Mouse (Mus musculus): ENCODE measurements around the gene Crym. TPM values are rescaled to one million over a fixed set of nuclear protein-coding genes. Genes with fewer than 3 reads are reported as not detected.

Crym gene
- polyA plus RNA-seq, 1 experiment from 2014 or later, result 1.7 TPM

DNA sequence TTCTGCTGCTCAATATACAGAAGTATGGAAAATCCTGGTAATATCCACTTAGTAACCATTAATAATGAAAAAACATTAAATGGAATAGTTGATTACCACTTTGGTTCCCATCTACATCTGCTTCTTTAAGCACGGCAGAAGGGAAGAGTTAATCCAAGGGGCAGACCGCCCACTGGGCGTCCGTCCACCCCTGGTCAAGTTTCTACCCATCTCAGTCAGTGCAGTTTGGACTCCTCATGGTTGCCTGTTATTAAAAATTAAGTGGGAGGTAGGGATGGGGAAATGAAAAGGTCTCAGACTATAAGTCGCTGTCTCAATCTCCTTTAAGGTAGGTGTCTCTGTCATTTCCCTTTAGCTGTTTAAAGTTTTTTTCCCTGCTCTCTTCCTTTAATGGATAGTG lies 13.0 kb downstream of the Crym start:
- peaks cover 7% of the 10 kb centered on the region for H3K4me1 ChIP-seq (replicated peaks)
- no peak for ATAC-seq (replicated peaks; ENCODE audit: insufficient number of reproducible peaks, insufficient read depth, low FRiP score, low read depth)
- H3K4me3 ChIP-seq, result no peak overlapping the region
- no peak overlapping the region for H3K27ac ChIP-seq
- no peaks in the 10 kb centered on the region for H3K36me3 ChIP-seq
- no peak overlapping the region for H3K9ac ChIP-seq
- no peaks in the 10 kb centered on the region for H3K27me3 ChIP-seq
- WGBS, result 88% methylated on average over 5 of the region's 5 CpGs
- H3K4me2 ChIP-seq, result no peak overlapping the region
- H3K9me3 ChIP-seq (replicated peaks), result no peaks in the 10 kb centered on the region

DNA sequence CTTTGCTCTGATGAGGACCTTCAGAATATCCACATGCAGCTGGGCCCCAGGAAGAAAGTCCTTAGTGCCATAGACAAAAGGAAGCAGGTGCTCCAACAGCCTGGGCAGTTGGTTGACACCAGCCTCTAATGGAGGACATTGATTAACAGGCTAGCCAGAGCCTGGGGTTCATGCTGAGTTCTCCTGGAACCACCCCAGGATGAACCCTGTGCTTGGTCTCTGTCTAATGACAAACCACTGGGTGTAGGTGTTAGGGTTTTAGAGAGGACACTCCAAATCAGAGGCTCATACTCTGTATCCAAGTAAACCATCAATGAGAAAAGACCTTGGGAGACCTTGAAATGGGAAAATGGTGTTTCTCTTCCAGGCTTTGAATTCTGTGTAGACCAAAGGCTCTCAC lies 19.0 kb downstream of the Crym start:
- Histone ChIP-seq H3K4me3 (no peak overlapping the region), H3K9ac (no peak overlapping the region), H3K27ac (no peak overlapping the region), H3K4me1 (replicated peaks) (no peaks in the 10 kb centered on the region), H3K4me2 (no peak overlapping the region), H3K36me3 (no peaks in the 10 kb centered on the region), H3K9me3 (replicated peaks) (no peaks in the 10 kb centered on the region), H3K27me3 (no peaks in the 10 kb centered on the region)
- no peak for ATAC-seq (replicated peaks; ENCODE audit: insufficient number of reproducible peaks, insufficient read depth, low FRiP score, low read depth)

- no peaks in the 10 kb centered on the region for H3K36me3 ChIP-seq
- no peak for ATAC-seq (replicated peaks; ENCODE audit: insufficient number of reproducible peaks, insufficient read depth, low FRiP score, low read depth)
- no peaks in the 10 kb centered on the region for H3K27me3 ChIP-seq
- no peak overlapping the region for H3K4me3 ChIP-seq
- WGBS, result 86% methylated on average over 4 of the region's 4 CpGs
- H3K27ac ChIP-seq, result no peak overlapping the region
- no peaks in the 10 kb centered on the region for H3K4me1 ChIP-seq (replicated peaks)
- no peak overlapping the region for H3K9ac ChIP-seq
- no peak overlapping the region for H3K4me2 ChIP-seq
- no peaks in the 10 kb centered on the region for H3K9me3 ChIP-seq (replicated peaks)
Observed at GRCm38 (mm10) chr7:120181401-120182230, 20.3 kb downstream of the Crym start.

DNA sequence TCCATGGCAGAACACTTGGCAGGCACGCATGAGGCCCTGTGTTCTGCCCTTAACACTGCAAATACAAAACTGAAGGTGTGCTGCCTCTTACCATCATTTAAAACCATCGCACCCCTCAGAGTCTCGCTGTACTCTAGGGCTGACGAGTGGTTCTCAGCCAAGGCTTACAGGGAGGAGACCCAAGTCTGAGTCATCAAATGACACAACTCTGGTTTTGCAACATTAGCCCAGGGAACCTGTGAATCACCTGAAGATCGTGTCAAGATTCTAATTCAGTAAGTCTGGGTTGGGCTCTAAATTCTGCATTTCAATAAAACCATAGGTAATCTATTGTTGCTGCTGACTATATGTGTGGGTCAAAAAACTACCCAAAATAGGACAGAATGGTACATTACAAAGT lies 21.4 kb downstream of the Crym start:
- no peaks in the 10 kb centered on the region for H3K27me3 ChIP-seq
- 74% methylated on average over 5 of the region's 5 CpGs for WGBS
- ATAC-seq (replicated peaks; ENCODE audit: insufficient number of reproducible peaks, insufficient read depth, low FRiP score, low read depth), result no peak
- H3K4me2 ChIP-seq, result no peak overlapping the region
- H3K9me3 ChIP-seq (replicated peaks), result no peaks in the 10 kb centered on the region
- no peak overlapping the region for H3K9ac ChIP-seq
- no peak overlapping the region for H3K27ac ChIP-seq
- no peaks in the 10 kb centered on the region for H3K4me1 ChIP-seq (replicated peaks)
- no peak overlapping the region for H3K4me3 ChIP-seq
- no peaks in the 10 kb centered on the region for H3K36me3 ChIP-seq

DNA sequence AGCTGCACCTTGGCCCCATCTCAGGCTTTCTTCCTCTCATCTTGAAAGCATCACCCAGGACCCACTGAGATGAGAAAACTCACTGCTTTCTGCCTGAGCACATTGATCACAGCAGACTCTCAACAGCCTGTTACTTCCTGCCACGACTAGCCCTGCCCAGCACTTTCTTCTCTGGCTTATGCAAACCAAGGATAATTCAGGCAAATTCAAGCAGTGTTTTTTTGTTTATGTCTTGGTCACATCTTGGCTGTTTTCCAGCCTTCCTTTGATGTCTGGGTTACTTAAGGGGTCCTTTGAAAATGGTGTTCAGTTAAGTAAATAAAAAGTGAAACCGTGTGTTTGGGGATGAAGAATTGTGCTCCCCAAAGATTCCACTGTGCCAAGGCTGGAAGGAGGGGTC lies 23.0 kb downstream of the Crym start:
- WGBS, result 23% methylated on average over 2 of the region's 2 CpGs

GRCm38 (mm10) chr7:120177611-120178010 lies 24.3 kb downstream of the Crym start:
- Histone ChIP-seq H3K36me3 (no peaks in the 10 kb centered on the region), H3K27ac (no peak overlapping the region), H3K9me3 (replicated peaks) (no peaks in the 10 kb centered on the region), H3K9ac (no peak overlapping the region), H3K4me1 (replicated peaks) (no peaks in the 10 kb centered on the region), H3K27me3 (no peaks in the 10 kb centered on the region), H3K4me3 (no peak overlapping the region), H3K4me2 (no peak overlapping the region)
- WGBS, result 79% methylated on average over 3 of the region's 3 CpGs
- ATAC-seq (replicated peaks; ENCODE audit: insufficient number of reproducible peaks, insufficient read depth, low FRiP score, low read depth), result no peak

More for the DNA sequence above, 23.0 kb downstream of the Crym start:
- ATAC-seq (replicated peaks; ENCODE audit: insufficient number of reproducible peaks, insufficient read depth, low FRiP score, low read depth), result no peak
- Histone ChIP-seq H3K36me3 (no peaks in the 10 kb centered on the region), H3K27me3 (no peaks in the 10 kb centered on the region), H3K9me3 (replicated peaks) (no peaks in the 10 kb centered on the region), H3K9ac (no peak overlapping the region), H3K4me3 (no peak overlapping the region), H3K4me2 (no peak overlapping the region), H3K27ac (no peak overlapping the region), H3K4me1 (replicated peaks) (no peaks in the 10 kb centered on the region)

DNA sequence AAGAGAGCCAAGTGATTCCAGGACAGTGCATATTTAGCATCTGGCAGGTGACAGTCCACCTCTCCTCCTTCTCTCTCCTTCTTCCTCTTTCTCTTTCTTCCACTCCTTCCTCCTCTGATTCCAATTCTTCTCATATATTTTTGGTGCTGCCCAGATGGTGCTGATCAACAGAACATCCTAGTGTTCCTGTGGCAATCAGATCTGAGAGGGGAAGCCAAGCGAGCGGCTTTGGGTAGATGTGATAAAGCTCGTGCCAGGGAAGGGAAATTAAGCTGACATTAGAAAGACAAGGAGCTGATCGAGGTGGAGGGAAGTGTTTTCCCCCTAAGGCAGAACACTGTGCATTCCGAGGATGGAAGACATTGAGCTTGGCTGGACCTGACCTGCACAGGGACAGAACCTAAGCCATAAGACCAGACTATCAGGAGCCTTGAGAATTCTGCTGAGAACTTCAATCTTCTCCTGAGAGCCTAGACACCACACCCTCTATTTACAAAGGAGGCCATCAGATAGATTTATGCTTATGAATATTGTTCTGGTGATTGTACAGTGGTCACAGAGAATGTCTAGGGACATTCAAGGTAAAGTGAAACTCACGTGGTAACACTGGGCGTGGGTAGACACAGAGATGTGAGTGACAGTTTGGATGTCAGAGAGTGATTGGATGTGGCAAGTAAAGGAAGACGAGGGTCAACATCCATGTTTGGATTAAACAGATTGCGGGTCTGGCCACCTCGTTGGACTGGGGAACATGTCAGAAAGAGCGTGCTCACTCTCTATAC lies 27.0 kb downstream of the Crym start:
- H3K9me3 ChIP-seq (replicated peaks), result no peaks in the 10 kb centered on the region
- no peaks in the 10 kb centered on the region for H3K36me3 ChIP-seq
- no peaks in the 10 kb centered on the region for H3K4me1 ChIP-seq (replicated peaks)
- H3K27ac ChIP-seq, result no peak overlapping the region
- no peak overlapping the region for H3K4me2 ChIP-seq
- no peak overlapping the region for H3K4me3 ChIP-seq
- H3K9ac ChIP-seq, result no peak overlapping the region
- H3K27me3 ChIP-seq, result no peaks in the 10 kb centered on the region
- no peak for ATAC-seq (replicated peaks; ENCODE audit: insufficient number of reproducible peaks, insufficient read depth, low FRiP score, low read depth)
- WGBS, result 75% methylated on average over 11 of the region's 11 CpGs

DNA sequence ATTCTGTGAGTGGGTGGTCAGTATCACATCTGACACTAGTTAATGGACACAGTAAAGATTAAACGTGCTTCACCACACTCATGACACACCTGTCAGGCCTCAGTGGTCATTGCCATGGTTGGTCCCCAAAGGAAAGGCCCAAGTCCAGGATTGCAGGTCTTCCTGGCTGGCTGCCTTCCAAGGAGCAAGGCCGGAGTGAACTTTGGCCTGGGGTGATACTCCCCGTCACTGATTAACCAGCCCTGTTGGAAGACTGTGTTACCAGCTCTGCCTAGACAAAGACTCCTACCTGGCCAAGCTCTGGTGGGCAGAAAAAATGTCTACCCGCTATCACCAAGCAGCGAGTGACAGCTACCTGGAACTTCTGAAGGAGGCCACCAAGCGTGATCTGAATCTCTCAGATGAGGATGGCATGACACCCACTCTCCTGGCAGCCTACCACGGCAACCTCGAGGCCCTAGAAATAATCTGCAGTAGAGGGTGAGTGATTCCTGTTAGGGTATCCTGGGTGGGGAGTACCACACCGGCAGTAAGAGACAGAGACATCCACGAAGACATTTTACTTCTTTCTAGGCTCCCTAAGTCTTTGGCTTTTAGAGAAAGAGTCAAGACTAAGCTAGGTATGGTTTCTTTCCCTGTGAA lies 28.2 kb downstream of the Crym start, which contains the start of gene Anks4b:
Gene Anks4b, plus strand, starts transcription at position 256 of the 642 bp plus-strand sequence.
- no peaks in the 10 kb centered on the region for H3K9me3 ChIP-seq (replicated peaks)

GRCm38 (mm10) chr7:120172188-120172700 lies 29.7 kb downstream of the Crym start:
- no peak overlapping the region for H3K27ac ChIP-seq
- ATAC-seq (replicated peaks; ENCODE audit: insufficient number of reproducible peaks, insufficient read depth, low FRiP score, low read depth), result no peak
- H3K4me1 ChIP-seq (replicated peaks), result no peaks in the 10 kb centered on the region
- H3K36me3 ChIP-seq, result no peaks in the 10 kb centered on the region
- no peak overlapping the region for H3K4me2 ChIP-seq
- no peak overlapping the region for H3K9ac ChIP-seq
- no peak overlapping the region for H3K4me3 ChIP-seq
- H3K27me3 ChIP-seq, result no peaks in the 10 kb centered on the region
- H3K9me3 ChIP-seq (replicated peaks), result no peaks in the 10 kb centered on the region
- WGBS, result 78% methylated on average over 1 of the region's 1 CpGs

More for the DNA sequence above, 28.2 kb downstream of the Crym start, which contains the start of gene Anks4b:
- Histone ChIP-seq H3K9ac (no peak within 1 kb of the TSS), H3K4me1 (replicated peaks) (no peaks in the 10 kb centered on the region), H3K27ac (no peak within 1 kb of the TSS), H3K4me3 (no peak within 1 kb of the TSS), H3K36me3 (no peaks in the 10 kb centered on the region), H3K27me3 (no peaks in the 10 kb centered on the region), H3K4me2 (no peak within 1 kb of the TSS)
- no peak for ATAC-seq (replicated peaks; ENCODE audit: insufficient number of reproducible peaks, insufficient read depth, low FRiP score, low read depth)
- WGBS, result 81% methylated on average over 10 of the region's 10 CpGs

GRCm38 (mm10) chr7:120163581-120164251 lies 38.2 kb downstream of the Crym start:
- H3K27me3 ChIP-seq, result no peaks in the 10 kb centered on the region
- H3K4me1 ChIP-seq (replicated peaks), result no peaks in the 10 kb centered on the region
- no peak overlapping the region for H3K4me2 ChIP-seq
- H3K36me3 ChIP-seq, result no peaks in the 10 kb centered on the region
- H3K27ac ChIP-seq, result no peak overlapping the region
- no peak for ATAC-seq (replicated peaks; ENCODE audit: insufficient number of reproducible peaks, insufficient read depth, low FRiP score, low read depth)
- H3K9ac ChIP-seq, result no peak overlapping the region
- H3K9me3 ChIP-seq (replicated peaks), result no peaks in the 10 kb centered on the region
- H3K4me3 ChIP-seq, result no peak overlapping the region
- WGBS, result 80% methylated on average over 11 of the region's 11 CpGs

Data from heart, embryonic 15.5 days (tissue).